Mouse (Mus musculus) stomach, postnatal 0 days (tissue): Measurements from ENCODE around the gene C1qtnf6. TPM values are rescaled to one million over a fixed set of nuclear protein-coding genes. Genes with fewer than 3 reads are reported as not detected.

Source experiments
- ATAC-seq: fragments of 200-750 bp; cut with Nextera tagmentation; 2 replicates; pipeline ENCODE4 v1.8.0; 2017; ENCODE audit not compliant: low FRiP score, low TSS enrichment
- DNase-seq: peaks from one replicate; pipeline ENCODE4 v3.0.0-alpha.2; 2016; ENCODE audit warnings: low spot score
- H3K27ac ChIP-seq: fragments of 300-500 bp; sonication (generic); replicated peaks from 2 replicates; pipeline ENCODE4 v1.5.1; 2014; ENCODE audit warnings: mild to moderate bottlenecking, control low read depth
- H3K27me3 ChIP-seq: fragments of 300-500 bp; sonication (generic); 2 replicates; pipeline ENCODE4 v1.6.1; 2014; ENCODE audit warnings: low read length; ENCODE audit not compliant: control insufficient read depth, insufficient read depth
- H3K36me3 ChIP-seq: fragments of 300-500 bp; sonication (generic); 2 replicates; pipeline ENCODE4 v1.6.1; 2014; ENCODE audit warnings: low read length, mixed read lengths; ENCODE audit not compliant: control insufficient read depth, insufficient read depth
- H3K4me1 ChIP-seq: fragments of 300-500 bp; sonication (generic); replicated peaks from 2 replicates; pipeline ENCODE4 v1.6.1; 2014; ENCODE audit warnings: antibody characterized with exemption; ENCODE audit not compliant: control insufficient read depth, insufficient read depth
- H3K4me2 ChIP-seq: fragments of 300-500 bp; sonication (generic); replicated peaks from 2 replicates; pipeline ENCODE4 v1.6.1; 2014; ENCODE audit warnings: low read depth, mild to moderate bottlenecking, control low read depth, moderate library complexity
- H3K4me3 ChIP-seq: fragments of 300-500 bp; sonication (generic); 2 replicates; pipeline ENCODE4 v1.5.1; 2014; ENCODE audit warnings: low read depth, low read length, control low read depth
- H3K9ac ChIP-seq: fragments of 300-500 bp; sonication (generic); 2 replicates; pipeline ENCODE4 v1.6.1; 2014; ENCODE audit warnings: mild to moderate bottlenecking, low read length, control low read depth, mixed read lengths
- H3K9me3 ChIP-seq: fragments of 300-500 bp; sonication (generic); 2 replicates; pipeline ENCODE4 v1.6.1; 2016; ENCODE audit warnings: low read length; ENCODE audit not compliant: control insufficient read depth
- CTCF ChIP-seq: IDR thresholded peaks from 2 replicates; pipeline ENCODE4 v1.5.1; 2016; ENCODE audit warnings: antibody characterized with exemption, low read depth, mild to moderate bottlenecking, moderate library complexity
- EP300 ChIP-seq: optimal IDR thresholded peaks from 2 replicates; pipeline ENCODE3; 2016; ENCODE audit warnings: antibody characterized with exemption
- WGBS: fragments of 180-500 bp; shearing (Covaris S2); extraction: QIAGEN DNeasy Blood & Tissue Kit; methylation state at CpG from one replicate; pipeline ENCODE4 v1.1.7; 2014; 5-methylcytosine and 5-hydroxymethylcytosine counted together
- polyA plus RNA-seq: library from polyadenylated mRNA; unstranded; fragments of >200 nt; fragmentation: Nextera tagmentation; extraction: Ambion mirVana; gene quantifications from 2 replicates; pipeline ENCODE4 v1.2.1, GENCODE M21; 2015

C1qtnf6 gene
- polyA plus RNA-seq, 1 experiment from 2014 or later = 20.2 TPM

DNA sequence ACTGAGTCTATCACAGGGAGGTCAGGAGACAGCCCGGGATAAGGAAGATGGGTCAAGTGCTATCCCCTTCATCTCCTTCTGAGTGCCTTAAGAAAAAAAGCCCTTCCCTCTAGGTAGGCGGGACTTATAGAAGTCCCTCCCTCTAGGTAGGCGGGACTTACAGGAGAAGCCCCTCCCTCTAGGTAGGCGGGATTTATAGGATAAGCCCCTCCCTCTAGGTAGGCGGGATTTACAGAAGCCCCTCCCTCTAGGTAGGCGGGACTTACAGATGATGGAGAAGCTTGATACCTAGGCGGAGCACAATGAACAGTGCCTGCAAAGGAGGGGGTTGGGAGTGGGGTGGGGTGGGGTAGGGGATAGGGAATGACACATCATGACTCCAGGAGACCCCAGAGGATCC lies 51.1 kb downstream of the C1qtnf6 start:
- H3K4me1 ChIP-seq = no peaks in the 10 kb centered on the region
- no peak overlapping the region for H3K9ac ChIP-seq
- H3K4me2 ChIP-seq = no peak overlapping the region
- no peak overlapping the region for H3K27ac ChIP-seq
- no peaks in the 10 kb centered on the region for H3K36me3 ChIP-seq
- TF ChIP-seq CTCF (no peak), EP300 (no peak)
- H3K9me3 ChIP-seq = no peaks in the 10 kb centered on the region
- no peak; the same call in 1 of the 2 replicates for ATAC-seq
- 70% methylated on average over 7 of the region's 7 CpGs for WGBS
- peak; percentile 45 for DNase-seq
- no peak overlapping the region for H3K4me3 ChIP-seq
- no peaks in the 10 kb centered on the region for H3K27me3 ChIP-seq

DNA sequence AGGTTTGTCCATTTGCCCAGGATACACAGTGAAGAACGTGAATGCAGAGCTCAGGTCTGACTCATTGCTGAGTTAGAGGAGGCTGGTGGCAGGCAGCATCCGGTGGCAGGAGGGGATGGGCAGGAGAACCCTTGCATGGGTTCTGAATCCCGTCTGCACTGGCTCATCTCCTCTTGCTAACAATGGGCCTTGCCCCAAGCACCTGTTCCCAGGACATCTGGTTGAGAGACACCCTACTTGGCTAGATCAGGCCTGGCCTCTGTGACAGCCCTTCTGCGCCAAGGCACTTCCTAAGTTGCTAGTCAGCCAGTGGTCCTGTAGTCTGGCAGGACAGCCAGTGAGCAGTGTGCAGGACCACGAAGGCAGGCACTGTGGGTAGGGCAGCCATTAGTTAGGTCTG lies 51.7 kb downstream of the C1qtnf6 start:
- Histone ChIP-seq H3K27me3 (no peaks in the 10 kb centered on the region), H3K27ac (no peak overlapping the region), H3K36me3 (no peaks in the 10 kb centered on the region), H3K4me3 (no peak overlapping the region), H3K9ac (no peak overlapping the region), H3K4me1 (no peaks in the 10 kb centered on the region), H3K4me2 (no peak overlapping the region), H3K9me3 (no peaks in the 10 kb centered on the region)
- no peak for TF ChIP-seq EP300
- no peak for TF ChIP-seq CTCF
- ATAC-seq (no peak), DNase-seq (no peak)
- 70% methylated on average over 5 of the region's 5 CpGs for WGBS

DNA sequence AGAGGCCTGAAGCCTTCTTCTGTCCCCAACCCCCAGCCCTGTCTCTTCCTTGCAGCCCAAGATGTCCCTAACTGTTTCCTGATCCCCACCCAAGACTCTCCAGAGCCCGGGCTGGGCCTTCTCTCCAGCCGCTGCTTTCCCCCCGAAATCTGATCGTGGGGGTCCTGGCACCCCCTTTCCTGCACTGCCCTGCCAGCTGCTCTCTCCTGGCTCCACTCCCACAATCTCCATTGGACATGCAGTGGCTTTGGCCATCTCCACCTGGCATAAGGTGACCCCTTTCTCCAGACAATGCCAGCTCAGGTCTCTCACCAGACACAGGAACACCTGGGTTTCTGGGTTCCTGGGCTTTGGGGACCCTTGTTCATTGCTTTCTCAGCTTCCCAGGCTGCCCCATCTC lies 53.1 kb downstream of the C1qtnf6 start:
- no peak for TF ChIP-seq EP300
- no peak for TF ChIP-seq CTCF
- 90% methylated on average over 4 of the region's 4 CpGs for WGBS

DNA sequence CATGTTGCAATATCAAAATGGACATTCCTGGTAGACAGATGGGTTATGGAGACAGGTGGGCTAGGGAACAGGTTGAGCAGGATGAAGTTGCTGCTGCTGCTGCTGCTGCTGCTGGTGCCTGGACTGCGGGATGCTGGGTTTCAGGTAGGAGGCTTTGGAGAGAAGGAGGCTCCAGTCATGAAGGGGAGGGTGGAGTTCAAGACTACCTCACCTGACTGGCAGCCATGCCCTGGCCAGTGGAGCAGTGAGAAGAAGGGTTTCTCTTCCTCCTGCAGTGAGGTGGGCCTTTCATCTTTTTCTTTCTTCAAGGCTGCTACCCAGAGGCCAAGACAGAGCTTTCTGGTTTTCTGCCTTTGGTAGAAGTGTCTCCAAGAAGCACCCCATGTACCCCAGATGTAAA lies 54.3 kb downstream of the C1qtnf6 start:
- Histone ChIP-seq H3K4me1 (no peaks in the 10 kb centered on the region), H3K36me3 (no peaks in the 10 kb centered on the region), H3K27me3 (no peaks in the 10 kb centered on the region), H3K9ac (no peak overlapping the region), H3K4me3 (no peak overlapping the region), H3K4me2 (no peak overlapping the region), H3K9me3 (no peaks in the 10 kb centered on the region), H3K27ac (no peak overlapping the region)
- no peak for DNase-seq
- WGBS = 81% methylated on average over 1 of the region's 1 CpGs
- no peak for ATAC-seq
- TF ChIP-seq CTCF (no peak), EP300 (no peak)

More for the DNA sequence above, 53.1 kb downstream of the C1qtnf6 start:
- ATAC-seq (no peak), DNase-seq (no peak)
- Histone ChIP-seq H3K9me3 (no peaks in the 10 kb centered on the region), H3K27ac (no peak overlapping the region), H3K27me3 (no peaks in the 10 kb centered on the region), H3K9ac (no peak overlapping the region), H3K36me3 (no peaks in the 10 kb centered on the region), H3K4me2 (no peak overlapping the region), H3K4me1 (no peaks in the 10 kb centered on the region), H3K4me3 (no peak overlapping the region)

DNA sequence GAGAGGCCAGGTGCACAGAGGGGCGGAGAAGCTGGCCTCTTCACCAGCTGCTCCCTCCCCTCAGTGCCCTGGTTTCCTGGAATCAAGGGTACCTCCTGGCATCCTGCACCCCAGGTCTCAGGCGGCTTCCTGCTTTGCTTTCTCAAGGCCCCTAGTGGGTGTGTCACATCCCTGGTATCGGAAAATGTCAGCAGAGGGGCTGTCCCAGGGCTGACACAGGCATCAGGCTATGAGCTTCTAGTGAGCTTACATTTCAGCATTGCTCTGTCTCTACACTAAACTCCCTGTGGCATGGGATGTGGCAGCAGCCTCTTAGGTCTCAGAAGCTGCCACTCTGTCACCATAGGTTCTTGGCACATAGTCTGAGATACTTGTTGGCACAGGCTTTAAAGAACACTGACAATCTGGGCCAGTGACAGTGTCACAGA lies 55.6 kb downstream of the C1qtnf6 start:
- Histone ChIP-seq H3K4me3 (no peak overlapping the region), H3K4me1 (no peaks in the 10 kb centered on the region), H3K9ac (no peak overlapping the region), H3K9me3 (no peaks in the 10 kb centered on the region), H3K27ac (no peak overlapping the region), H3K27me3 (no peaks in the 10 kb centered on the region), H3K36me3 (no peaks in the 10 kb centered on the region), H3K4me2 (no peak overlapping the region)
- ATAC-seq (no peak), DNase-seq (peak; percentile 24)
- WGBS = 40% methylated on average over 3 of the region's 3 CpGs
- TF ChIP-seq CTCF = no peak
- TF ChIP-seq EP300 = no peak

DNA sequence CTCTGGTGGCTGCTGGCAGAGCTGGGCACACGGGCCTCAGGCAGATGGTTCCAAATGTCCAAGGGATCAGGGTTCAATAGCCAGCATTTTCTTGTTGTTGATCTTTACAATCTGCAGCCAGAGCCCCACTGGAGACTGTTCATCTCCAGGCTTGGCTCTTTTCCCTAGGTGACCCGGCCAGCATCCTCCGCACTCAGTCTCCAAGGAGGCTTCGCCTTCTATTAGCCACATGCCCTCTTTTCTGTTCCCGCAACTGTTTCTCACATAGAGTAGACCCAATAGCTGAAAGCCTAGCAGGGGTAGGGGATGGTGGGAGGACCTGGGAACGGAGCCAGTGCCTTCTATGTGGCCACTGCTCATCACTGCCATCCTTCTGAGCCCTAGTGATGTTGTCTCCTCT lies 57.8 kb downstream of the C1qtnf6 start:
- H3K9me3 ChIP-seq = no peaks in the 10 kb centered on the region
- H3K9ac ChIP-seq = no peak overlapping the region
- no peaks in the 10 kb centered on the region for H3K36me3 ChIP-seq
- ATAC-seq (no peak), DNase-seq (no peak)
- WGBS = 73% methylated on average over 6 of the region's 6 CpGs
- H3K4me1 ChIP-seq = no peaks in the 10 kb centered on the region
- no peak for TF ChIP-seq CTCF
- no peak for TF ChIP-seq EP300
- no peak overlapping the region for H3K4me2 ChIP-seq
- H3K27ac ChIP-seq = no peak overlapping the region
- no peaks in the 10 kb centered on the region for H3K27me3 ChIP-seq
- H3K4me3 ChIP-seq = no peak overlapping the region

Other genes with a start within 250 kb of the C1qtnf6 start
- 0.17 and 0.24 TPM in 2 replicates for gene Csf2rb2, start 225.7 kb downstream of the C1qtnf6 start, polyA plus RNA-seq
- 0.99 and 1.0 TPM in 2 replicates for gene Csf2rb, start 205.7 kb downstream of the C1qtnf6 start, polyA plus RNA-seq
- gene Tex33, start 135.5 kb downstream of the C1qtnf6 start, polyA plus RNA-seq = not detected in 2 replicates
- gene Tst, start 125.5 kb downstream of the C1qtnf6 start, polyA plus RNA-seq = 153 and 177 TPM in 2 replicates
- 5.6 and 5.7 TPM in 2 replicates for gene Mpst, start 125.0 kb downstream of the C1qtnf6 start, polyA plus RNA-seq
- gene Kctd17, start 102.9 kb downstream of the C1qtnf6 start, polyA plus RNA-seq = 25.9 and 26.2 TPM in 2 replicates
- gene Tmprss6, start 62.8 kb downstream of the C1qtnf6 start, polyA plus RNA-seq = 0.48 and 0.50 TPM in 2 replicates
- 0.24 and 0.30 TPM in 2 replicates for gene Il2rb, start 36.1 kb downstream of the C1qtnf6 start, polyA plus RNA-seq
- 0.02 and 0.08 TPM in 2 replicates for gene Sstr3, start 13.3 kb upstream of the C1qtnf6 start, polyA plus RNA-seq
- 6.4 and 8.0 TPM in 2 replicates for gene Rac2, start 41.4 kb upstream of the C1qtnf6 start, polyA plus RNA-seq
- gene Cyth4, start 65.6 kb upstream of the C1qtnf6 start, polyA plus RNA-seq = 5.2 and 5.8 TPM in 2 replicates
- gene Elfn2, start 187.4 kb upstream of the C1qtnf6 start, polyA plus RNA-seq = 0.06 and 0.11 TPM in 2 replicates
- gene Mfng, start 242.1 kb upstream of the C1qtnf6 start, polyA plus RNA-seq = 5.6 and 7.2 TPM in 2 replicates